Mouse (Mus musculus) embryonic facial prominence, embryonic 10.5 days (tissue): ENCODE results near the gene Kat7. TPM values are rescaled to one million over a fixed set of nuclear protein-coding genes. Genes with fewer than 3 reads are reported as not detected.

Experiments used
- DNase-seq: peaks from one replicate; pipeline ENCODE4 v3.0.0-alpha.2; 2017; ENCODE audit warnings: low spot score
- H3K27ac ChIP-seq: fragments of 300-500 bp; sonication (generic); replicated peaks from 2 replicates; pipeline ENCODE4 v1.5.1; 2016; ENCODE audit warnings: mild to moderate bottlenecking
- H3K27me3 ChIP-seq: fragments of 300-500 bp; sonication (generic); replicated peaks from 2 replicates; pipeline ENCODE4 v1.6.1; 2016; ENCODE audit warnings: low read depth, mild to moderate bottlenecking; ENCODE audit not compliant: poor library complexity, severe bottlenecking
- H3K36me3 ChIP-seq: fragments of 300-500 bp; sonication (generic); replicated peaks from 2 replicates; pipeline ENCODE4 v1.6.1; 2016; ENCODE audit warnings: mild to moderate bottlenecking, moderate library complexity
- H3K4me1 ChIP-seq: fragments of 300-500 bp; sonication (generic); 2 replicates; pipeline ENCODE4 v1.6.1; 2016
- H3K4me3 ChIP-seq: fragments of 300-500 bp; sonication (generic); 2 replicates; pipeline ENCODE4 v1.5.1; 2016; ENCODE audit warnings: mild to moderate bottlenecking, moderate library complexity
- H3K9me3 ChIP-seq: fragments of 300-500 bp; sonication (generic); 2 replicates; pipeline ENCODE4 v1.6.1; 2016; ENCODE audit warnings: mild to moderate bottlenecking
- WGBS: fragments of 180-500 bp; shearing (Covaris S2); methylation state at CpG from one replicate; pipeline ENCODE4 v1.1.7; 2016; 5-methylcytosine and 5-hydroxymethylcytosine counted together
- polyA plus RNA-seq: library from polyadenylated mRNA; unstranded; fragments of >200 nt; fragmentation: Nextera tagmentation; extraction: Ambion mirVana; gene quantifications from 2 replicates; pipeline ENCODE4 v1.2.1, GENCODE M21; 2016

The Kat7 gene
- polyA plus RNA-seq, 1 experiment from 2014 or later = 84.2 TPM

DNA sequence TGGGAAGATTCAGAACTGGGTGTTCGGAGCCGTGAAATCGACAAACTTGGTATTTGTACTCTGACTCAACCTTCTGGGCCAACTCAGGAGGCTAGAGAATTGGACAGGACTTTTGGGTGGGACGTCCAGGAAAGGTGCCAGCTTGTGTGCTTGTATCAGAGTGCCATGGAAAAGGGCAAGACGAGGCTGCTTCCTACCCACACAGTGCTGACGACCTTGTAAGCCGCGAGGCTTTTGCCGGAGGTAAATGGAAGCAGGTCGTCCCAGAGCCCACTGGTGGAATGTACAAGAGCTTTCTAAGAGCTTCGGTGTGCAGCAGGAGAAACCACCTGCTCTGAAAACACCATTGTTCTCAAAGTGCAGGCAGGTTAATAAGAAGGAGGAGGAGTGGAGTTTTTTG, 16.2 kb upstream of the Kat7 start:
- Histone ChIP-seq H3K36me3 (no peaks in the 10 kb centered on the region), H3K9me3 (no peaks in the 10 kb centered on the region), H3K4me1 (no peaks in the 10 kb centered on the region; the same call in 1 of the 2 replicates), H3K27me3 (no peaks in the 10 kb centered on the region), H3K27ac (no peak overlapping the region), H3K4me3 (no peak overlapping the region)
- no peak for DNase-seq
- 85% methylated on average over 11 of the region's 11 CpGs for WGBS

DNA sequence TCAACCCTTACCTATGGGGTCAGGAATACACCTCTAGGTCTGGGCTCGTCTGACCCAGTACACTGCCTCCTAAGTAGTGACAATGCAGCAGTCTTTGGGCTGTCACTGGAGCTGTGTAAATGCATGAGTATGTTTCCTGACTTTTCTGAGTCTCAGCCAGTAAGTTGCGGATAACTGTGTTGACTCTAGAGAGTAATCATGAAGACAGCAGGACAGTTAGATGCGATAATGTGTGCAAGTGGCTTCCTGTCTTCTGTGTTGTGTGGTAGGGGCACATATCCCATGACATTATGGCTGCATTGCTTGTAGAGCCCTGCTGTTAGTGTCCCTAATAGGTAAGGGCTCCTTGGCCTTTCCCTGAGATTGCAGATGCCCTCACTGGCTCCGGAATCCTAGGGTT, 15.8 kb upstream of the Kat7 start:
- no peak for DNase-seq
- no peaks in the 10 kb centered on the region for H3K9me3 ChIP-seq
- no peak overlapping the region for H3K4me3 ChIP-seq
- H3K36me3 ChIP-seq = no peaks in the 10 kb centered on the region
- no peak overlapping the region for H3K27ac ChIP-seq
- WGBS = 90% methylated on average over 4 of the region's 4 CpGs
- H3K27me3 ChIP-seq = no peaks in the 10 kb centered on the region
- H3K4me1 ChIP-seq = no peaks in the 10 kb centered on the region; the same call in 1 of the 2 replicates

DNA sequence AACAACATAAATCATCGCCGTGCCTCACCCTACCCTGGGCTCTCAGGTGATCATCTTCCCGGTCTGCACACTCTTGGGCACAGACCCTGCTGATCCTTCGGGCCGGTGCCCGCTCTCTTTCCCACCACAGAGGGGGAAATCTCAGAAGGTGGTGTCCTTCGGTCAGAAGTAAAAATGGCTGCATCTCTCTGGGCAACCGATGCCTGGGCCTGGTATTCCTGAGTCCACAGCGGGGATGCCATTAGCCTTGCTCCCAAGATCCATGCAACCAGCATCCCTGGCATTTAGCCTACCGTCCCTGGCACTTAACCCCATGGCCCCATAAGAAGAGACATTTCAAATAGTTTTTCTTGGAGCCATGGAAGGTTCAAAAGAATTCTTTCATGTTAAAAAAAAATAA, 14.1 kb upstream of the Kat7 start:
- H3K27me3 ChIP-seq = no peaks in the 10 kb centered on the region
- H3K4me1 ChIP-seq = no peaks in the 10 kb centered on the region; the same call in 1 of the 2 replicates
- 90% methylated on average over 10 of the region's 10 CpGs for WGBS
- no peaks in the 10 kb centered on the region for H3K36me3 ChIP-seq
- no peaks in the 10 kb centered on the region for H3K9me3 ChIP-seq
- no peak overlapping the region for H3K27ac ChIP-seq
- no peak for DNase-seq
- no peak overlapping the region for H3K4me3 ChIP-seq

DNA sequence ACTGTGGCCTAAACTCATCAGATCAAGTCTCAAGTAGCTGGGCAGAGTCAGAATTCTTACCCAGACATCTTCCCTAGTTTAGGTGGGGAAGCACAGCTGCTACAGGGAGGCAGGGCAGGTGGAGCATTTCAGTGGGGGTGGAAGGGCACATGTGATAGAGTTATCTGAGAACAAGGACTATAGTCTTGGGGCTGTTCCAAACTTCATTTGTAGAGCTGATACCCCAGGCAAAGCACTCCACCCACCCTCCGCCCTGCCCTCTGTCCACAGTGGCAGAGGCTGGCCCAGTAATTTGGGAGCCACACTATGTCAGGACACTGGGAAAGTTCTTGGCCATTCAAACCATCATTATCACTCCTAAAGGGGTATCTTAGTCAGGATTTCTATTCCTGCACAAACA, 10.0 kb upstream of the Kat7 start:
- H3K4me1 ChIP-seq = no peaks in the 10 kb centered on the region
- no peaks in the 10 kb centered on the region for H3K27me3 ChIP-seq
- H3K4me3 ChIP-seq = no peak overlapping the region
- H3K27ac ChIP-seq = no peak overlapping the region
- WGBS = 93% methylated on average over 1 of the region's 1 CpGs
- DNase-seq = no peak
- no peaks in the 10 kb centered on the region for H3K9me3 ChIP-seq
- H3K36me3 ChIP-seq = no peaks in the 10 kb centered on the region

DNA sequence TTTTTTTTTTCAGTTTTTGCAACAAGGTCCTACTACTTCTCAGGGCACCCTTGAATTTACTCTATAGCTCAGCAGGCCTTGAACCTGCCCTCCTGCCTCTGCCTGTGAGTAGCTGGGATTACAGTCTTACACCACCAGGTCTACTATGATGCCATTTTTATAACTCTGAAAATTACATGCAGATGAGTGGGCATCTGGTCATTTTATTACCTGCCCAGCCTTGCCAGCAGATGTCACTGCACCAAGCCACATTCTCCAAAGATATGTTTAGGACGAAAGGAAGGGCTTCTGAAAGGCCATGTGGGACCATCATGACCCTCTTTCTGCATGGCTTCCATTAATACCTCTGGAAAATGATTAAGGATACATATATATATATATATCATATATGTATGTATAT, 9.5 kb upstream of the Kat7 start:
- no peaks in the 10 kb centered on the region for H3K9me3 ChIP-seq
- no peaks in the 10 kb centered on the region for H3K36me3 ChIP-seq
- DNase-seq = no peak
- no peak overlapping the region for H3K4me3 ChIP-seq
- H3K4me1 ChIP-seq = no peaks in the 10 kb centered on the region
- H3K27ac ChIP-seq = no peak overlapping the region
- 63% methylated on average over 1 of the region's 1 CpGs for WGBS
- no peaks in the 10 kb centered on the region for H3K27me3 ChIP-seq

DNA sequence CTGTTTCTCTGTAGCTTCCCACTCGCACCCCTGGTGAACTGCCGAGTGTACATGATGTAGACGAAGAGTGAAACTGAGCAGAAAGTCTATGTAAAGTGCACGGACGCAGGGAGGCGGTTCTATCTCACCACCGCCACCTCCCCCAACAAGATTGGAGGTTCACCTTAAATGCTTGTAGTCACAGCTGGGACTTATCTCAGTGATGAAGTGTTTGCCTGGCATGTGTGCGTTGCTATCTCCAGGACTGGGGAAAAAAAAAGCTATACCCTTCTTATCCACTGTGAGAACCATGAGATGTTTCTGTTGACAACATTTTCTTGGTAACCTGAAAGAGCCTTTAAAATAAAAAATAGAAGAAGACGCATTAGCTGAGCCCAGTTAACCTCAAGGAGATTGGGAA, 8.1 kb upstream of the Kat7 start:
- Histone ChIP-seq H3K4me3 (no peak overlapping the region), H3K27me3 (no peaks in the 10 kb centered on the region), H3K4me1 (no peaks in the 10 kb centered on the region), H3K9me3 (no peaks in the 10 kb centered on the region), H3K36me3 (no peaks in the 10 kb centered on the region), H3K27ac (no peak overlapping the region)
- no peak for DNase-seq
- WGBS = 91% methylated on average over 9 of the region's 9 CpGs

DNA sequence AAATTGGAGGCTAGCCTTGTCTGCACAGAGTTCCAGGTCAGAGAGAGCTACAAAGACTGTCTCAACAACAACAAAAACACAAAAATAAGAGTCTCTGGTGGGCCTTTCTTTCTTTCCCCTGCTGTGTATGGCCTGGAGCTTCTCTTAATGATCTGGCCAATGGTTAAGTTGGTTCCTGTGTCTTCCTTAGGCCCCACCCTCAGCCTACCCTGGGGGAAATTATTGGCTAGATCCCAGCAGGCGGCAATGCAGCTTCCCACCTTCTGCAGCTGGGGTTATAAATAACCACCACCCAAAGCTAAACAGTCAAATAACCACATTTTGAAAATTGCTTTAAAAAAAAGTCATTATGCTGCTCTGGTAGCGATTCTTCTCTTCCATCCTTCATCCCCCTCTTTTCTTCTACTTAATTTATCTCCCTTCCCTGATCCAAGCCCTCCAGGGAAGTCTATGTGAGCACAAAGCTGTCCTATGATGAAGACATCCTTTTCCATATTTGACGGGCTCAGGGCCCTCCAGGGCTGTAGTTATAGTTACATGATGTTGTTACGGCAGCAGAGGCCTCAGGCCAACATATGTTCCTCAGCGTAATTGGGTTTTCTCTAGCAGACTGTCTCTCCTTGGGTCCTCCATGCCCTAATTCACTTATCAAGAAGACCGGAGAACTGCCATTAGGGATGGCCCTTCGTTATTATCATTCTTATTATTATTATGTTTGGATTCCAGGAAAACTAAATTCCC, 5.3 kb upstream of the Kat7 start:
- H3K4me3 ChIP-seq = no peak overlapping the region
- H3K27ac ChIP-seq = no peak overlapping the region
- no peaks in the 10 kb centered on the region for H3K9me3 ChIP-seq
- DNase-seq = no peak
- peaks cover 9% of the 10 kb centered on the region for H3K4me1 ChIP-seq
- WGBS = 84% methylated on average over 7 of the region's 7 CpGs
- H3K36me3 ChIP-seq = no peaks in the 10 kb centered on the region
- H3K27me3 ChIP-seq = no peaks in the 10 kb centered on the region

DNA sequence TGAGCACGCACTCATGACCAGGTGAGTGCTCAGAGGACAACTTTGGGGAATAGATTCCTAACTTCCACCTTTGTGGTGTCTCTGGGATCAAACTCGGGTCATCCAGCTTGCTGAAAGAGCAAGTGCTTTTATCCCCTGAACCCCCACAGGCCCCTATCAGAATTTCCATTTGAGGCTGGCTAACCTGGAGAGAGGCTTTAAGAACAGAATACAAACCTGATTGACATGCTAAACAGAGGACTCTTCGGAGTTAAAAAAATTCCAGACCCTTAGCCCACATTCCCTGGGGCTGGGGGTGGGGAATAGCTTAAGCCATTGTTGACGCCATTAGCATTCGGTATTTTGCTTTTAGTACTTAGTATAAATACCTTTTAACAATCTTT, 1.4 kb upstream of the Kat7 start:
- H3K9me3 ChIP-seq = no peaks in the 10 kb centered on the region
- peak overlapping the region; percentile 93 for H3K4me3 ChIP-seq
- DNase-seq = no peak
- peak overlapping the region; percentile 99 for H3K27ac ChIP-seq
- H3K36me3 ChIP-seq = peaks cover 4% of the 10 kb centered on the region
- no peaks in the 10 kb centered on the region for H3K27me3 ChIP-seq
- 20% methylated on average over 5 of the region's 5 CpGs for WGBS
- peaks cover 21% of the 10 kb centered on the region for H3K4me1 ChIP-seq

DNA sequence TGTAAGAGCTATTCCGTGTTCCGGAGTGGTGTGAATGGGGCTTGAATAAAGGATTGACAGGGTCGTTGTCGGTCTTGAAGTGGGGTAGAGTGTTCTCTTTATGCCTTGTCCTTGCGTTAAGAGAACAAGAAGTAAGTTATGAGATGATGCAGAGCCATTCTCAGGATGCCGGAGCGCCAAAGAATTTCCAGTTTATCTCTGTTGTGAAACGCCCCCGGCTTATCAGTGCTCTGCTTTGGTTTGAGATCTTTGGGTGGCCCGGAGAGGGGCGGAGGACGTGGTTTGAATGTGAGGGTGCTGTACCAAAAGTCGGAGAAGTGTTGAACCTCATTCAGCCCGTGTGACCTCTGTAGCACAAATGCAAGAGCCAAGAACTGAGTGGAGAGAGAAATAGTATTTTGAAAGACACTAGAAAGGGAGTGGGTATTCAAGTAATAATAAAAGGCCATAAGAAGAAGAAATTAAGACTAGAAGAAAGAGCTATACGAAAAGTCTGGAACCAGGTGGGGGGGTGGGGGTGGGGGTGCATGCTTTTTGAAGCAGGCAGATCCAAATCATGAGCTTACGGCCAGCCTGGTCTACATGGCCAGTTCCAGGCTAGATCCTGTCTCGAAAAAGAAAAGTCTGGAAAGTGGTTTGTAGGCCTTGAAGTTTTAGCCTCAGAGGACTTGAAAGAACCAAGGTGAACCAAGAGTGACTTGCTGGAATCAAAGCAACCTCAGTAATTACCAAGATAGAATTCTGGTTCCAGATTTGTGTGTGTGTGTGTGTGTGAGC, 790 bp upstream of the Kat7 start:
- H3K27ac ChIP-seq = peak overlapping the region; percentile 99
- 4% methylated on average over 17 of the region's 17 CpGs for WGBS
- no peak for DNase-seq
- no peaks in the 10 kb centered on the region for H3K9me3 ChIP-seq
- H3K4me1 ChIP-seq = peaks cover 21% of the 10 kb centered on the region
- no peaks in the 10 kb centered on the region for H3K27me3 ChIP-seq
- peak overlapping the region; percentile 93 for H3K4me3 ChIP-seq
- H3K36me3 ChIP-seq = peaks cover 10% of the 10 kb centered on the region

DNA sequence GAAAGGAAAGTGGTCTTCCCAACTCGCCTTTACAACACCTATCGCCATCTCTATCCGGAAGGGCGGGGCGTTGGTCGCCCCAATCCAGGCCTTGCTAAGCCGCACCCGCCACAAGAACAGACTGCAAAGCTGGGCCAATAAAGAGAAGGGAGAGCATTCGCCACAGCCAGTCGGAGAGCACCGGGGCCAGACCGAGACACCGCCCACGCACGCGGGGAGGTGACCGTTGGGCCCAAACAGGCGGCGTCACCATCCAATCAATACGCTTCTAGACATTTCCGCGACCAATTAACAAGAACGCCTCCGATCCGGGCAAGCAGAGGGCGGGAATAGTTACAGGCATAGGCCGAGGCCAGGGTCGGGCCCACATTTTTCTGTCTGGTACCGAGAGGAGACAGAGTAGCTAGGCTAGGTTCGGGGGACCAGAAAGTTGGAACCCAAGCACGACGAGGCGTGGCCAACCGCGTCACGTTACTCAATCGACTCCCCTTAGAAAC, 488 bp downstream of the Kat7 start:
- under 1% methylated on average over 37 of the region's 37 CpGs for WGBS
- peaks cover 23% of the 10 kb centered on the region for H3K36me3 ChIP-seq
- peak; percentile 98 for DNase-seq
- peak overlapping the region; percentile 93 for H3K4me3 ChIP-seq
- H3K9me3 ChIP-seq = no peaks in the 10 kb centered on the region
- peaks cover 21% of the 10 kb centered on the region for H3K4me1 ChIP-seq
- H3K27ac ChIP-seq = peak overlapping the region; percentile 99
- no peaks in the 10 kb centered on the region for H3K27me3 ChIP-seq

DNA sequence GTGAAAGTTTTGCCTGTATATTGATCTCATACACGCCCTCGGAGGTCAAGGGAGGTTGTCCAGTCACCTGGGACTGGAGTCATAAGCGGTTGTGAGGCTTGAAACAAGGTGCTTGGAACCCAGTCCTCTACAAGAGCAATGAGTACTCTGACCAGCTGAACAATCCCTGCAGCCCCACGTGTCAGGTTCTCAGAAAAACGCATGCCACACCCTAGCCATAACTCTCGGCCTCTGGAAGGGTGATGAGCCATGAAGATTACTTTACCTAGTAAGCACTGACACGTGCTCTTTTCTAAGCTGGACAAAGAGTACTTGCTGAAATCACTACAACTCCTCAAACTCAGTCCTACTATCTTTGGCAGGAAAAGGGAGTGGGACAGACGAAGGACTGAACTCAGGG, 2.5 kb downstream of the Kat7 start:
- Histone ChIP-seq H3K9me3 (no peaks in the 10 kb centered on the region), H3K36me3 (peaks cover 43% of the 10 kb centered on the region), H3K27me3 (no peaks in the 10 kb centered on the region), H3K27ac (no peak overlapping the region), H3K4me1 (peaks cover 21% of the 10 kb centered on the region), H3K4me3 (no peak overlapping the region)
- DNase-seq = no peak
- WGBS = 85% methylated on average over 8 of the region's 8 CpGs

DNA sequence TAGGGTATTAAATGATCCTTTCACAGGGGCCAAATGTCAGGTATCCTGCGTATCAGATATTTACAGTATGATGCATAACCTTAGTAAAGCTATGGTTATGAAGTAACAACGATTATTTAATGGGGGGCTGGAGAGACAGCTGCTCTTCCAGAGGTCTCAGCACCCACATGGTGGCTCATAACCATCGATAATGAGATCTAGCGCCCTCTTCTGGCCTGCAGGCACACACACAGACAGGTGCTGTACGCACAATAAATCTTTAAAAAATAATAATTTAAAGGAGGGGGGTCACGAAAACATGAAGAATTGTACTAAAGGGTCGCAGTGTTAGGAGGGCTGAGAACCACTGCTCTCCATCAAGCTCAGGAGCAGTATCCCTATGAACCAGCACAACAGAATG, 4.4 kb downstream of the Kat7 start:
- H3K9me3 ChIP-seq = no peaks in the 10 kb centered on the region
- no peak overlapping the region for H3K4me3 ChIP-seq
- peaks cover 12% of the 10 kb centered on the region for H3K4me1 ChIP-seq
- H3K27me3 ChIP-seq = no peaks in the 10 kb centered on the region
- peaks cover 62% of the 10 kb centered on the region for H3K36me3 ChIP-seq
- whole genome bisulfite sequencing = 91% methylated on average over 7 of the region's 7 CpGs
- no peak for DNase-seq
- H3K27ac ChIP-seq = no peak overlapping the region

DNA sequence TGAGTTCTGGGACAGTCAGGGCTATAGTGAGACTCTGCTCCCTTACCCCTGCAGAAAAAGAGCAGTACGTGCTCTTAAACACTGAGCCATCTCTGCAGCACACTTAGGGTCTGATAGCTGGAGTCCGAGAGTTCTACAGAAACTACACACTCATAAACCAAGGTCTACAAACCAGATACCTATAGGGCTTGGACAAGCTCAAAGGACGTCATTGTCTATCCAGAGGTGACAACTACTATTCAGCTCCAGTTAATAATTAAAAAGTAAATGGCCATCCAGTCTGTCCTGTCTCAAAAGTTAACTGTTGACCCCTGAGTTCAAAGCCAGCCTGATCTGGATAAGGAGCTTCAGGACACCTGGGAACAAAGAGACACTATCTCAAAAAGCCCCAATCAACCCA, 8.3 kb downstream of the Kat7 start:
- 90% methylated on average over 3 of the region's 3 CpGs for WGBS
- Histone ChIP-seq H3K9me3 (no peaks in the 10 kb centered on the region), H3K4me3 (no peak overlapping the region), H3K36me3 (peaks cover 98% of the 10 kb centered on the region), H3K4me1 (no peaks in the 10 kb centered on the region), H3K27me3 (no peaks in the 10 kb centered on the region), H3K27ac (no peak overlapping the region)
- DNase-seq = no peak
